Mouse (Mus musculus): ENCODE data around the gene Adamts16. TPM values are rescaled to one million over a fixed set of nuclear protein-coding genes. Genes with fewer than 3 reads are reported as not detected.

Gene Adamts16
- total and polyA plus RNA-seq, 2 experiments from 2014 or later, result 1.0 to 3.8 TPM

- WGBS, result 84% methylated on average over 5 of the region's 5 CpGs
- Histone ChIP-seq H3K27me3 (ENCODE audit: insufficient read depth, low read length) (no peaks in the 10 kb centered on the region), H3K36me3 (ENCODE audit: insufficient read depth) (no peaks in the 10 kb centered on the region), H3K9ac (no peak overlapping the region), H3K4me2 (ENCODE audit: low read depth) (no peak overlapping the region), H3K27ac (ENCODE audit: low read depth, low read length) (no peak overlapping the region), H3K9me3 (ENCODE audit: low read length) (no peaks in the 10 kb centered on the region), H3K4me1 (ENCODE audit: insufficient read depth) (no peaks in the 10 kb centered on the region), H3K4me3 (ENCODE audit: low read depth, low read length) (no peak overlapping the region)
- no peak for TF ChIP-seq CTCF (IDR thresholded peaks at IDR 0.05; ENCODE audit: low read depth)
- DNase-seq (no peak), ATAC-seq (no peak)
Measured at GRCm38 (mm10) chr13:70734640-70735039, 107.0 kb downstream of the Adamts16 start.

- H3K36me3 ChIP-seq (ENCODE audit: insufficient read depth), result no peaks in the 10 kb centered on the region
- 82% methylated on average over 1 of the region's 1 CpGs for WGBS
- H3K4me3 ChIP-seq (ENCODE audit: low read depth, low read length), result no peak overlapping the region
- no peaks in the 10 kb centered on the region for H3K4me1 ChIP-seq (ENCODE audit: insufficient read depth)
- DNase-seq, result no peak
- H3K27ac ChIP-seq (ENCODE audit: low read depth, low read length), result no peak overlapping the region
- H3K9me3 ChIP-seq (ENCODE audit: low read length), result no peaks in the 10 kb centered on the region
- H3K9ac ChIP-seq, result no peak overlapping the region
- H3K27me3 ChIP-seq (ENCODE audit: insufficient read depth, low read length), result no peaks in the 10 kb centered on the region
- TF ChIP-seq CTCF (IDR thresholded peaks at IDR 0.05; ENCODE audit: low read depth), result no peak
- ATAC-seq, result no peak
- H3K4me2 ChIP-seq (ENCODE audit: low read depth), result no peak overlapping the region
Measured at GRCm38 (mm10) chr13:70733911-70734310, 107.7 kb downstream of the Adamts16 start.

GRCm38 (mm10) chr13:70733206-70733605, 108.4 kb downstream of the Adamts16 start:
- ATAC-seq (no peak), DNase-seq (no peak)
- Histone ChIP-seq H3K4me3 (ENCODE audit: low read depth, low read length) (no peak overlapping the region), H3K9ac (no peak overlapping the region), H3K27ac (ENCODE audit: low read depth, low read length) (no peak overlapping the region), H3K27me3 (ENCODE audit: insufficient read depth, low read length) (no peaks in the 10 kb centered on the region), H3K9me3 (ENCODE audit: low read length) (no peaks in the 10 kb centered on the region), H3K4me2 (ENCODE audit: low read depth) (no peak overlapping the region), H3K36me3 (ENCODE audit: insufficient read depth) (no peaks in the 10 kb centered on the region), H3K4me1 (ENCODE audit: insufficient read depth) (no peaks in the 10 kb centered on the region)
- 68% methylated on average over 2 of the region's 2 CpGs for WGBS
- no peak for TF ChIP-seq CTCF (IDR thresholded peaks at IDR 0.05; ENCODE audit: low read depth)

GRCm38 (mm10) chr13:70732781-70733180, 108.8 kb downstream of the Adamts16 start:
- Histone ChIP-seq H3K27me3 (ENCODE audit: insufficient read depth, low read length) (no peaks in the 10 kb centered on the region), H3K4me3 (ENCODE audit: low read depth, low read length) (no peak overlapping the region), H3K27ac (ENCODE audit: low read depth, low read length) (no peak overlapping the region), H3K4me1 (ENCODE audit: insufficient read depth) (no peaks in the 10 kb centered on the region), H3K9ac (no peak overlapping the region), H3K4me2 (ENCODE audit: low read depth) (no peak overlapping the region), H3K9me3 (ENCODE audit: low read length) (no peaks in the 10 kb centered on the region), H3K36me3 (ENCODE audit: insufficient read depth) (no peaks in the 10 kb centered on the region)
- 72% methylated on average over 5 of the region's 5 CpGs for WGBS
- TF ChIP-seq CTCF (IDR thresholded peaks at IDR 0.05; ENCODE audit: low read depth), result no peak
- DNase-seq (no peak), ATAC-seq (no peak)

- DNase-seq (no peak), ATAC-seq (no peak)
- Histone ChIP-seq H3K36me3 (ENCODE audit: insufficient read depth) (no peaks in the 10 kb centered on the region), H3K4me2 (ENCODE audit: low read depth) (no peak overlapping the region), H3K27ac (ENCODE audit: low read depth, low read length) (no peak overlapping the region), H3K27me3 (ENCODE audit: insufficient read depth, low read length) (no peaks in the 10 kb centered on the region), H3K9me3 (ENCODE audit: low read length) (no peaks in the 10 kb centered on the region), H3K4me3 (ENCODE audit: low read depth, low read length) (no peak overlapping the region), H3K4me1 (ENCODE audit: insufficient read depth) (no peaks in the 10 kb centered on the region), H3K9ac (no peak overlapping the region)
- TF ChIP-seq CTCF (IDR thresholded peaks at IDR 0.05; ENCODE audit: low read depth), result no peak
- 71% methylated on average over 5 of the region's 5 CpGs for WGBS
Measured at GRCm38 (mm10) chr13:70731349-70731748, 110.3 kb downstream of the Adamts16 start.

GRCm38 (mm10) chr13:70729996-70730395, 111.6 kb downstream of the Adamts16 start:
- TF ChIP-seq CTCF (IDR thresholded peaks at IDR 0.05; ENCODE audit: low read depth), result no peak
- H3K27me3 ChIP-seq (ENCODE audit: insufficient read depth, low read length), result no peaks in the 10 kb centered on the region
- no peak for ATAC-seq
- no peak for DNase-seq
- no peak overlapping the region for H3K27ac ChIP-seq (ENCODE audit: low read depth, low read length)
- H3K9ac ChIP-seq, result no peak overlapping the region
- no peak overlapping the region for H3K4me3 ChIP-seq (ENCODE audit: low read depth, low read length)
- no peaks in the 10 kb centered on the region for H3K4me1 ChIP-seq (ENCODE audit: insufficient read depth)
- WGBS, result 72% methylated on average over 5 of the region's 5 CpGs
- no peaks in the 10 kb centered on the region for H3K36me3 ChIP-seq (ENCODE audit: insufficient read depth)
- no peaks in the 10 kb centered on the region for H3K9me3 ChIP-seq (ENCODE audit: low read length)
- no peak overlapping the region for H3K4me2 ChIP-seq (ENCODE audit: low read depth)

GRCm38 (mm10) chr13:70726249-70726648, 115.4 kb downstream of the Adamts16 start:
- H3K27ac ChIP-seq (ENCODE audit: low read depth, low read length), result no peak overlapping the region
- no peak for TF ChIP-seq CTCF (IDR thresholded peaks at IDR 0.05; ENCODE audit: low read depth)
- no peak overlapping the region for H3K4me3 ChIP-seq (ENCODE audit: low read depth, low read length)
- no peaks in the 10 kb centered on the region for H3K36me3 ChIP-seq (ENCODE audit: insufficient read depth)
- H3K9ac ChIP-seq, result no peak overlapping the region
- H3K4me1 ChIP-seq (ENCODE audit: insufficient read depth), result no peaks in the 10 kb centered on the region
- H3K9me3 ChIP-seq (ENCODE audit: low read length), result no peaks in the 10 kb centered on the region
- DNase-seq (no peak), ATAC-seq (no peak)
- no peaks in the 10 kb centered on the region for H3K27me3 ChIP-seq (ENCODE audit: insufficient read depth, low read length)
- 84% methylated on average over 3 of the region's 3 CpGs for WGBS
- no peak overlapping the region for H3K4me2 ChIP-seq (ENCODE audit: low read depth)

- no peak overlapping the region for H3K4me3 ChIP-seq (ENCODE audit: low read depth, low read length)
- no peak overlapping the region for H3K9ac ChIP-seq
- H3K27me3 ChIP-seq (ENCODE audit: insufficient read depth, low read length), result no peaks in the 10 kb centered on the region
- no peaks in the 10 kb centered on the region for H3K4me1 ChIP-seq (ENCODE audit: insufficient read depth)
- DNase-seq (no peak), ATAC-seq (no peak)
- no peak for TF ChIP-seq CTCF (IDR thresholded peaks at IDR 0.05; ENCODE audit: low read depth)
- 64% methylated on average over 3 of the region's 3 CpGs for WGBS
- H3K36me3 ChIP-seq (ENCODE audit: insufficient read depth), result no peaks in the 10 kb centered on the region
- no peaks in the 10 kb centered on the region for H3K9me3 ChIP-seq (ENCODE audit: low read length)
- no peak overlapping the region for H3K27ac ChIP-seq (ENCODE audit: low read depth, low read length)
- no peak overlapping the region for H3K4me2 ChIP-seq (ENCODE audit: low read depth)
Measured at GRCm38 (mm10) chr13:70724635-70725034, 117.0 kb downstream of the Adamts16 start.

Measured in forebrain, postnatal 0 days (tissue).